Mouse (Mus musculus) small intestine, adult 2 months (tissue): ENCODE data around the gene Tulp4. TPM values are rescaled to one million over a fixed set of nuclear protein-coding genes. Genes with fewer than 3 reads are reported as not detected.
"Not testable (repeated sequence)": the region's sequence is repeated elsewhere in the genome, so short reads cannot be mapped to it uniquely, and the experiment has no call there.

Experiments used
- H3K27ac ChIP-seq: fragments of 200-500 bp; 2 replicates; pipeline ENCODE4 v1.5.1; 2012; ENCODE audit warnings: low read depth, low read length, control low read depth, inconsistent platforms; ENCODE audit not compliant: insufficient read depth
- H3K27me3 ChIP-seq: fragments of 200-500 bp; 2 replicates; pipeline ENCODE4 v1.6.1; 2012; ENCODE audit warnings: mild to moderate bottlenecking, moderate library complexity, low read length, inconsistent platforms; ENCODE audit not compliant: control insufficient read depth, insufficient read depth
- H3K36me3 ChIP-seq: fragments of 200-500 bp; 2 replicates; pipeline ENCODE4 v1.6.1; 2012; ENCODE audit warnings: mild to moderate bottlenecking, low read length, control low read depth, inconsistent platforms; ENCODE audit not compliant: control insufficient read depth, insufficient read depth
- H3K4me1 ChIP-seq: fragments of 200-500 bp; 2 replicates; pipeline ENCODE4 v1.6.1; 2012; ENCODE audit warnings: low read length, inconsistent platforms, mixed read lengths; ENCODE audit not compliant: control insufficient read depth, insufficient read depth, insufficient read length
- H3K4me3 ChIP-seq: fragments of 200-500 bp; 2 replicates; pipeline ENCODE4 v1.5.1; 2012; ENCODE audit warnings: low read depth, mild to moderate bottlenecking, control low read depth, inconsistent platforms, low read length, moderate library complexity
- WGBS: fragments of 180-500 bp; shearing (Covaris S2); methylation state at CpG from one replicate; pipeline ENCODE4 v1.1.7; 2018; 5-methylcytosine and 5-hydroxymethylcytosine counted together
- polyA plus RNA-seq: library from polyadenylated mRNA; depleted of rRNA; stranded (reverse); fragments of >200 nt; gene quantifications from 2 replicates; pipeline ENCODE4 v1.2.3, GENCODE M21; 2012; rRNA removed

The Tulp4 gene
- polyA plus RNA-seq, 1 experiment, result 45.3 TPM

- not testable (repeated sequence) for H3K36me3 ChIP-seq, H3K4me3 ChIP-seq, H3K27me3 ChIP-seq, H3K27ac ChIP-seq, H3K4me1 ChIP-seq
- 90% methylated on average over 9 of the region's 15 CpGs for WGBS
These were observed 191.0 kb downstream of the Tulp4 start for GRCm38 (mm10) chr17:6297060-6297795.

- H3K27ac ChIP-seq, H3K27me3 ChIP-seq: not testable (repeated sequence)
- 30% methylated on average over 9 of the region's 12 CpGs for WGBS
These were observed 194.1 kb downstream of the Tulp4 start for GRCm38 (mm10) chr17:6300190-6300863.

More at GRCm38 (mm10) chr17:6300190-6300863, 194.1 kb downstream of the Tulp4 start:
- not testable (repeated sequence) for H3K4me3 ChIP-seq, H3K36me3 ChIP-seq, H3K4me1 ChIP-seq

Other genes with a start within 250 kb of the Tulp4 start
- gene Synj2, start 165.2 kb upstream of the Tulp4 start, polyA plus RNA-seq, result 2.0 and 3.1 TPM in 2 replicates
- gene Serac1, start 26.7 kb upstream of the Tulp4 start, polyA plus RNA-seq, result 0.86 and 1.3 TPM in 2 replicates
- 2.9 and 5.9 TPM in 2 replicates for gene Gtf2h5, start 26.7 kb upstream of the Tulp4 start, polyA plus RNA-seq
- gene Tmem181a, start 150.4 kb downstream of the Tulp4 start, polyA plus RNA-seq, result 9.9 and 19.9 TPM in 2 replicates
- gene Dynlt1a, start 211.1 kb downstream of the Tulp4 start, polyA plus RNA-seq, result 3.6 and 10.7 TPM in 2 replicates